Mouse (Mus musculus): ENCODE data around the gene Prkar2a.
A peak's percentile ranks its signal among the peaks of the same experiment; 100 is the strongest.

Gene Prkar2a

DNA sequence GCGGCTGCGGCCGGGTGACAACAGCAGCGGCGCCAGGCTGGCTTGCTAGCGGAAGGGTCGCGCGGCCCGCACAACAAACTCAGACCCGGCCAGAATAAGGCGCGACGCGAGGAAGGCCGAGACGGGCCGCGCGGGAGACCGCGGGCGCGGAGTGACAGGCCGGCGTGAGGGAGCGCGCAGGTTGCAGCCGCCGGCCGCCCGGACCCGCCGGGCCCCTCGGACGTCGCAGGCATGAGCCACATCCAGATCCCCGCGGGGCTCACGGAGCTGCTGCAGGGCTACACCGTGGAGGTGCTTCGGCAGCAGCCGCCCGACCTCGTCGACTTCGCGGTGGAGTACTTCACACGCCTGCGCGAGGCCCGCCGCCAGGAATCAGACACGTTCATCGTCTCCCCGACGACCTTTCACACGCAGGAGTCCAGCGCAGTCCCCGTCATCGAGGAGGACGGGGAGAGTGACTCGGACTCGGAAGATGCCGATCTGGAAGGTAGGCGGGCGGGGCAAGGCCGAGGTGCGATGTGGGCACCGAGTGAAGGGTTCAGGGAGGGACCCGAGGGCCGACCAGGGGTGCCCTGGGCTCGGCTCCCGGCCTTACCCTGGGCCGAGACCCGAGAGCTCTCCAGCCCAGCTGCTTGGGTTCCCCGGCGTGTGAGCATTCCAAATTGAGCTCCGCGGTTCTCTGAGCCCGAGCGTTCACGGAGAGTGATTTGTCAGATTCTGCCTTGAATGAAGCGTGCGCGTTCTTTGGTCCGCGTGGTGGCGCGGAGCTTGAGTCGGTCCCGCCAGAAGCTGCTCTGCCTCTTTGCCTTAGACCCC lies 3.3 kb downstream of the Prkar2a start:
- peak; percentile 68 to 69 for DNase-seq

DNA sequence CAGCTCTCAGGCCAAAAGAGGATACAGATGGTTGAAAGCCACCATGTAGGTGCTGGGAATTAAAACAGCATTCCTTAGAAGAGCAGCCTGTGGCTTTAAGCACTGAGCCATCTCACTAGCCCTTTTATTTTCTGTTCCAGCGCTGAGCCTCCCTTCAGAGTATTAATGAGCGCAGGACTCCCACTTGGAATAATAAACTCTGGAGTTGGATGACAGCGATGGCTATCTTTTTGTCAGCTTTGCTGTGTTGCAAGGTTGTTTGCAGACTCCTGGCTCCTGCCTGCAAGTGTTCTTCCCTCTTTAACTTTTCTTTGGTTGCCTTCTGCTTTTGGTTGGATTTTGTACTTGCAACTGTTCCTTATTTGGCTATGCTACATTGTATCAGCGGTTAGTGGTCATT lies 4.8 kb downstream of the Prkar2a start:
- no peak for DNase-seq

GRCm38 (mm10) chr9:108694533-108694932 lies 5.4 kb downstream of the Prkar2a start:
- DNase-seq, result no peak

GRCm38 (mm10) chr9:108702476-108702875 lies 13.4 kb downstream of the Prkar2a start:
- DNase-seq, result no peak

- DNase-seq, result no peak
Observed at GRCm38 (mm10) chr9:108703373-108704110, 14.4 kb downstream of the Prkar2a start.

- DNase-seq, result no peak
Observed at GRCm38 (mm10) chr9:108704591-108704990, 15.5 kb downstream of the Prkar2a start.

DNA sequence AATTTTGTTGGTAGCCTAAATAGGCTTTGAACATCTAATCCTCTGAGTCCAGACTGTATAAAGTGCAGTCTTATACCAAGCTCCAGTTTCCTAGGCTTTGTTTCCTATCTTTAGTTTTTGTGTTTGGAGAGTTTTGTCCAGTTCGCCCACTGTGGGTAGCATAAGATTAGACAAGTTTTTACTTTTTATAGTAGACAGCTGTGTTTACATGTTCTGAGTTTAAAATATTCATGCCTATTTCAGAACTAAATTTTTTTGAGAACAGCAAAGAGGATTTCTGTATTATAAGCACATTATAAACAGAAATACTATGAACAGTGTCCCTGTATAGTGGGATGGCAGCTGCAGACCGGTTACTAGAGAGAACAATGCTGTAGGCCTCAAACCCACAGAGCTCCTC lies 18.1 kb downstream of the Prkar2a start:
- no peak for DNase-seq

- no peak for DNase-seq
Observed at GRCm38 (mm10) chr9:108708833-108709232, 19.7 kb downstream of the Prkar2a start.

DNA sequence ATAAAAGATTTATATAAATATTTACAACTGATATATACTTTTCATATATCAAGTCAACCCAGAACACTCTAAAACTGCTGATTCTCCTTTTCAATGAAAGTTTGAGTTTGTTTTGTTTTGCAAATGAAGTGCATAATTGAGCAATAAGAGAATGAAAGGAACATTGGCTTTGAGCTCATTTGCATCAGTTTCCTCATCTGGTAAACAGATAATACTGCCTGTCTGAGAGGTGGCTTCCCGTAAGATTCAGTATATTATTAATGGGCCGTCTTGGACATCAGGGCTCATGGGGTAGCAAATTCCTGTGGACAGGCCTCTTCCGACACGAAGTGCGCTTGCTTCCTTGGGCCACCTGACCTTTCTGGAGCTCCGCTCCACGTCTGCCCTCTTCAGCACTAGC lies 21.7 kb downstream of the Prkar2a start:
- no peak for DNase-seq

GRCm38 (mm10) chr9:108716199-108716598 lies 27.1 kb downstream of the Prkar2a start:
- no peak for DNase-seq

- no peak for DNase-seq
Observed at GRCm38 (mm10) chr9:108723751-108724150, 34.6 kb downstream of the Prkar2a start.

- no peak for DNase-seq
Observed at GRCm38 (mm10) chr9:108726116-108726515, 37.0 kb downstream of the Prkar2a start.

DNA sequence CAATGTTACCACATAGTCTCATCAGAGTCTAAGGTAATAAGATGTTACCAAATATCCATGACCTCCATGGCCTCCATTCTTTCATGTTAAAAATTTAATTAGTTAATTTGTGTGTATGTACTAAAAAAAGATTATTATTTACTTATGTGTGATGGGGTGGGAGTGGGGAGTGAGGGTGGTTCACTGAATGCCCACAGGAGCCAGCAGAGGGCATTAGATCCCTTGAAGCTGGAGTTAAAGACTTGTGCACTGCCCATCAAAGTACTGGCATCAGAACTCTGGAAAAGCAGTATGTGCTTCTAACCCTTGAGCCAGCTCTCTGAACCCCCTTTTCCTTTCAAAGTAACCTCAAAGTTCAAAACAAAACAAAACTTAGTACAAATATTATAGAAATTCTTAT lies 39.9 kb downstream of the Prkar2a start:
- no peak for DNase-seq

GRCm38 (mm10) chr9:108732462-108732861 lies 43.3 kb downstream of the Prkar2a start:
- no peak for DNase-seq

GRCm38 (mm10) chr9:108734626-108735025 lies 45.5 kb downstream of the Prkar2a start:
- DNase-seq, result no peak

DNA sequence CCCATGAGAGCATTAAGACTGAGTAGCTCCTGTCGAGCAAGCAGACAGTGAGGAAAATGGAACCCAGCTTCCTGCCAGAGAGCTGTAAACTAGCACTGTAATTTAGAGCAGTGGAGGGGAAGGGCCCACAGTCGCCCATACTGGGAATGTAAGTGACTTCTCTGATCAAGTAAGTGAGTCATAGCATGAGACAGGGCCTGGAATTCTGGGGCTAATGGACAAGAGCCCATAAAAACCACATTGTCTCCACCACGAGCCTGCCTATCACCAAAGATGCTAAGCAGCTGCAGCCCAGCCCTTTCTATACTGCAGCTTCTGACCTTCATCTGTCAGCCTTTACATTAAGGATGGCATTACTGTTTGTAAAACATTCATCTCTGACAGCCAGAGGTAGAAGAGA lies 50.1 kb downstream of the Prkar2a start:
- no peak for DNase-seq

- no peak for DNase-seq
Observed at GRCm38 (mm10) chr9:108740062-108740461, 50.9 kb downstream of the Prkar2a start.

GRCm38 (mm10) chr9:108742048-108742447 lies 52.9 kb downstream of the Prkar2a start:
- DNase-seq, result no peak

- DNase-seq, result no peak
Observed at GRCm38 (mm10) chr9:108746876-108747499, 57.9 kb downstream of the Prkar2a start.

- DNase-seq, result no peak
Observed at GRCm38 (mm10) chr9:108747694-108748093, 58.6 kb downstream of the Prkar2a start.

DNA sequence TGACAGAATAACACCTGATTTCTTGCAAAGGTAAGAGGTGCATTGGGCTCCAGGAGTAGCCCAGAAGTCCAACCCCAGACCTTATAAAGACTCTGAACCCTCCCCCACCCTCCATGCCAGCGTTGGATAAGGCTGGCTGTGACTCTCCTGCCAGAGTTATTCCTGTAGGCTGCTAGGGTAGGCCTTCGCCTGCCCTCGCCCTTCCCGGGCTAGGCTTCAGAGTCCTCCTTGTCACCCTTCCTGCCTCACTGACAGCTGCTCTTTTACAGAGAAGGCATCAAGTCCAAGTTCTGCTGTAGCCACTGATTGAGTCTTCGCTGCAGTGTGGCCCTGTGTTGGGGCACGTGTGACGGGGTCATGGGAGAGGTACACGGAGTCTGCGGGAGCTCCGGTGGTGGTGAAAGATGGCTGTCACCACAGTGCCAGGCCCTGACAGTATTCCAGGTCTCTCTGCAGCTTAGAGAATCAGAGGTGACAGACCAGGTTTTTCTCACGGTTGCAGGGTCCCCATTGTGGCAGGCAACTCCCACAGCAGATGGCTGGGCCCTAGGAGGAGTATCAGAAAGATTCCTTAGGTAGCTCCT lies 59.6 kb downstream of the Prkar2a start:
- DNase-seq, result no peak

DNA sequence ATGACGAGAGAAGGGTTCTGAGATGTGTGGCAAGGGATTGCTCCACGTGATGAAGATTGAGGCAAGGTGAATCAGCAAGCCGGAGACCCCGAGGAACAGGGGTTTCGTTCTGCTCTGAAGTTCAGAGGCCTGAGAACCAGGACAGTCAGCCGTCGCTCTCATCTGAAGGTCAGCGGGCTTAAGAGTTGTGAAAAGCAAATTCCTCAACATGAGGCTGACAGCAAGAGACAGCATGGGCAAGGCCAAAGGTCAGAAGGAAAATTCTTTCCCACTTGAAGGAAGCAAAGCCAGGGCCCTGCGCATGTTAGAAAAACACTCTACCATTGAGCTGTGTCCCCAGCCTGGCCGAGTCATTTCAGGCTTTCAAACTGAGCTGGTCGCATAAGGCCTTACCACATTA lies 61.5 kb downstream of the Prkar2a start:
- DNase-seq, result no peak

GRCm38 (mm10) chr9:108752142-108752920 lies 63.2 kb downstream of the Prkar2a start:
- DNase-seq, result no peak
